Mouse (Mus musculus) CD8-positive naive resting alpha-beta T cell, adult 57 days (primary cell): ENCODE measurements around the gene Krr1. TPM values are rescaled to one million over a fixed set of nuclear protein-coding genes. Genes with fewer than 3 reads are reported as not detected.

ENCODE experiments used
- total RNA-seq: library from RNA; stranded (reverse); gene quantifications from one replicate; pipeline ENCODE4 v1.2.4, GENCODE M21; 2023

Gene Krr1
- 50.1 TPM for total RNA-seq

DNA sequence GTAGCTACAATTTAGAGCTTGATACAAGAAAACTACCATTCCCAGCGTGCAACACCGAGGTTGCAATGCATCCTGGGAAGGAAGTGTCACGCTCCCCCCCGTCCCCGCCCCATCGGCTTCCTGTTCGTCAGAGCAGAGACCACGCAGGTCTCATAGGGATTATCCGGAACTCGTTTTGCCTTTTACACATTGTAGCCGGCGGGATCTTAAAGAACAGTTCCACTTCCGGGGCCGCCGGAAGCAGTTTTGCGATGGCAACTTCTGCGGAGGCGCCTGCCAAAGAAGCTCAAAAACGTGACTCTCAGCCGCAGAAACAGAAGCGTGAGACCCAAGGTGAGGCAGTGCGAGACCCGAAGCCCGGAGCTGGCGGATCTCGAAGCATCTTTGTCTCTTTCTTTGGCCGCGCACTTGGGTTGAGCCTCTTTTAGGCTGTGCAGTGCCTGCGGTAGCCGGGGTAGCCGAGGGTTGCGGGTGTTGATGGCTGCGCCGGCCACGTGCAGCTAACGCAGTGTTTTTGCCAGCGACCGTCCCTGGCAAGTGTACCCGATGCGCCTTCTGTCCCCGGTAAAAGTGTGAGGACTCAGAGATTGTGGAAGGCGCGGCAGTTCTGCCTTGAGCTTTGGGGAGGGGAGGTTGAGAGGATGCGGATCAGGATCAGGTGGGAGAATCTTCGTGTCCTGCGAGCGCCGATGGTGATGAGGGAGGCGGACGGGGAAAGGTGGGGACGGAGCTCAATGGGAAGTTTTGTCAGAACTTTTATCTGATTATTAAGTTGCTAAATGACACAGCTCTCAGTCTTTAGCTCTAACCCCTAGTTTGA lies at the start of gene Krr1:
Gene Krr1 (plus strand): TSS at position 123 of the 820 bp plus-strand sequence.

DNA sequence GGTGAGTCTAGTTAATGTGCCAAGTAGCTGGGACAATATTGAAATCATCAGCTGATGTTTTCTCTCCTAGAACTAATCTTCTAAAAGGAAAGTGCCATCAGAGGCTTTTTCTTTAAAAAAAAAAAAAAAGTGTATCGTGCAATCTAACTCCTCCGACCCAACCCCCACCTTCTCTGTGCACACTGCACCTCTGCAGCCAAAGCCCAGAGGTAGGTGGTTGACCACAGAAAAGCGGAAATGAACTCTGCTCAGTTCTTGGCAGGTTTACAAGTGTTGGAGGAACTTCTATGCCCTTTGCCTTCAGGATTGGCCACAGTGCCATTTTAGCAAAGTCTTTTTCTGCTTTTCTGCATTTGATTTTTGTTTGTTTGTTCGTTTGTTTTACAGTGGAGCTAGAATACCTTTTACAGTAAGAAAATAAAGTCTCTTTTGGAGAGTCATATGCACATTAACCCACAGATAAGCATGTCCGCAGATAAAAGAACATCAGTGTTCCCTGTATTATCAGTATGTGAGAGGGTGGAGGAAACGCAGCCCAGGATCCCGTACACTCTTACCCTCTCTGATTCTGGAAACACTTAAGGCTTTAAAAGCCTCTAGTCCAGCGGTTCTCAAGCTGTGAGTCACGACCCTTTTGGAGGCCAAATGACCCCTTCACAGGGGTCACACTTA lies 30.2 kb downstream of the Krr1 start, which contains the start of gene Glipr1:
Gene Glipr1 (minus strand): TSS at position 88 of the 672 bp plus-strand sequence.

Other genes with a start within 250 kb of the Krr1 start
- 51.4 TPM for gene Glipr1, start 30.0 kb downstream of the Krr1 start, total RNA-seq
- gene Glipr1l1, start 87.5 kb downstream of the Krr1 start, total RNA-seq, result not detected
- not detected for gene Glipr1l2, start 110.7 kb downstream of the Krr1 start, total RNA-seq
- not detected for gene Glipr1l3, start 187.7 kb downstream of the Krr1 start, total RNA-seq
- gene Caps2, start 191.0 kb downstream of the Krr1 start, total RNA-seq, result not detected